Mouse (Mus musculus) forebrain, postnatal 0 days (tissue): ENCODE data around the gene Dtnb. TPM values are rescaled to one million over a fixed set of nuclear protein-coding genes. Genes with fewer than 3 reads are reported as not detected.

Experiments used
- ATAC-seq: fragments of 200-750 bp; cut with Nextera tagmentation; 2 replicates; pipeline ENCODE4 v1.8.0; 2017; ENCODE audit warnings: mild to moderate bottlenecking, moderate library complexity
- DNase-seq: peaks from one replicate; pipeline ENCODE4 v3.0.0-alpha.2; 2015
- H3K27ac ChIP-seq: fragments of 300-500 bp; sonication (generic); 2 replicates; pipeline ENCODE4 v1.5.1; 2014; ENCODE audit warnings: low read depth, mild to moderate bottlenecking, antibody characterized with exemption, low read length, moderate library complexity, mixed read lengths
- H3K27me3 ChIP-seq: fragments of 300-500 bp; sonication (generic); 2 replicates; pipeline ENCODE4 v1.6.1; 2014; ENCODE audit warnings: mild to moderate bottlenecking, low read length, mixed read lengths; ENCODE audit not compliant: insufficient read depth
- H3K36me3 ChIP-seq: fragments of 300-500 bp; sonication (generic); 2 replicates; pipeline ENCODE4 v1.6.1; 2014; ENCODE audit warnings: mild to moderate bottlenecking, moderate library complexity; ENCODE audit not compliant: insufficient read depth
- H3K4me1 ChIP-seq: fragments of 300-500 bp; sonication (generic); 2 replicates; pipeline ENCODE4 v1.6.1; 2014; ENCODE audit warnings: antibody characterized with exemption; ENCODE audit not compliant: insufficient read depth
- H3K4me2 ChIP-seq: fragments of 300-500 bp; sonication (generic); 2 replicates; pipeline ENCODE4 v1.6.1; 2014; ENCODE audit warnings: low read depth, mild to moderate bottlenecking, moderate library complexity
- H3K4me3 ChIP-seq: fragments of 300-500 bp; sonication (generic); 2 replicates; pipeline ENCODE4 v1.5.1; 2014; ENCODE audit warnings: low read depth, low read length, mixed read lengths
- H3K9ac ChIP-seq: fragments of 300-500 bp; sonication (generic); 2 replicates; pipeline ENCODE4 v1.6.1; 2014; ENCODE audit warnings: mild to moderate bottlenecking
- H3K9me3 ChIP-seq: fragments of 300-500 bp; sonication (generic); 2 replicates; pipeline ENCODE4 v1.6.1; 2016; ENCODE audit warnings: low read length
- CTCF ChIP-seq: sonication (generic); IDR thresholded peaks from 2 replicates; pipeline ENCODE4 v1.5.1; 2016; ENCODE audit warnings: antibody characterized with exemption, control low read depth, low read depth
- WGBS: fragments of 180-500 bp; shearing (Covaris S2); extraction: QIAGEN DNeasy Blood & Tissue Kit; methylation state at CpG from one replicate; pipeline ENCODE4 v1.1.7; 2014; 5-methylcytosine and 5-hydroxymethylcytosine counted together
- polyA plus RNA-seq: library from polyadenylated mRNA; unstranded; fragments of >200 nt; fragmentation: Nextera tagmentation; extraction: Ambion mirVana; gene quantifications from 2 replicates; pipeline ENCODE4 v1.2.1, GENCODE M21; 2015
- total RNA-seq: library from RNA; depleted of rRNA; stranded (reverse); fragments of >200 nt; gene quantifications from 2 replicates; pipeline ENCODE4 v1.2.3, GENCODE M21; 2014

Dtnb gene
- total and polyA plus RNA-seq, 2 experiments from 2014 or later, result 45.7 to 51.0 TPM

- H3K9me3 ChIP-seq, result no peaks in the 10 kb centered on the region
- no peak overlapping the region for H3K4me3 ChIP-seq
- no peak for ATAC-seq
- no peak overlapping the region for H3K27ac ChIP-seq
- no peak overlapping the region for H3K9ac ChIP-seq
- no peak for DNase-seq
- TF ChIP-seq CTCF, result no peak
- no peaks in the 10 kb centered on the region for H3K4me1 ChIP-seq
- no peaks in the 10 kb centered on the region for H3K27me3 ChIP-seq
- WGBS, result 93% methylated on average over 8 of the region's 8 CpGs
- H3K4me2 ChIP-seq, result no peak overlapping the region
- peaks cover 5% of the 10 kb centered on the region; the same call in 1 of the 2 replicates for H3K36me3 ChIP-seq
Observed at GRCm38 (mm10) chr12:3615041-3615440, 42.9 kb downstream of the Dtnb start.

GRCm38 (mm10) chr12:3618144-3619020, 46.2 kb downstream of the Dtnb start:
- Histone ChIP-seq H3K36me3 (no peaks in the 10 kb centered on the region), H3K27me3 (no peaks in the 10 kb centered on the region), H3K4me3 (no peak overlapping the region), H3K9me3 (no peaks in the 10 kb centered on the region), H3K4me2 (no peak overlapping the region), H3K9ac (no peak overlapping the region), H3K27ac (no peak overlapping the region), H3K4me1 (no peaks in the 10 kb centered on the region)
- WGBS, result 95% methylated on average over 7 of the region's 7 CpGs
- ATAC-seq, result no peak
- no peak for DNase-seq
- TF ChIP-seq CTCF, result no peak

GRCm38 (mm10) chr12:3619021-3619367, 46.8 kb downstream of the Dtnb start:
- H3K4me3 ChIP-seq, result no peak overlapping the region
- H3K27ac ChIP-seq, result no peak overlapping the region
- WGBS, result 100% methylated on average over 3 of the region's 3 CpGs
- DNase-seq (no peak), ATAC-seq (no peak)
- H3K4me1 ChIP-seq, result no peaks in the 10 kb centered on the region
- H3K27me3 ChIP-seq, result no peaks in the 10 kb centered on the region
- no peak for TF ChIP-seq CTCF
- no peaks in the 10 kb centered on the region for H3K36me3 ChIP-seq
- no peak overlapping the region for H3K9ac ChIP-seq
- H3K4me2 ChIP-seq, result no peak overlapping the region
- no peaks in the 10 kb centered on the region for H3K9me3 ChIP-seq

- H3K9ac ChIP-seq, result no peak overlapping the region
- 87% methylated on average over 4 of the region's 4 CpGs for WGBS
- H3K4me2 ChIP-seq, result no peak overlapping the region
- no peak for TF ChIP-seq CTCF
- H3K27me3 ChIP-seq, result no peaks in the 10 kb centered on the region
- no peak overlapping the region for H3K4me3 ChIP-seq
- H3K27ac ChIP-seq, result no peak overlapping the region
- no peaks in the 10 kb centered on the region for H3K36me3 ChIP-seq
- H3K9me3 ChIP-seq, result no peaks in the 10 kb centered on the region
- H3K4me1 ChIP-seq, result no peaks in the 10 kb centered on the region
- ATAC-seq (no peak), DNase-seq (no peak)
Observed at GRCm38 (mm10) chr12:3626880-3627279, 54.7 kb downstream of the Dtnb start.

- no peak overlapping the region for H3K4me3 ChIP-seq
- WGBS, result 47% methylated on average over 3 of the region's 3 CpGs
Observed at GRCm38 (mm10) chr12:3641931-3642330, 69.8 kb downstream of the Dtnb start.

GRCm38 (mm10) chr12:3656799-3657198, 84.6 kb downstream of the Dtnb start:
- H3K9me3 ChIP-seq, result no peaks in the 10 kb centered on the region
- DNase-seq, result no peak
- no peak overlapping the region for H3K27ac ChIP-seq
- WGBS, result 44% methylated on average over 7 of the region's 7 CpGs
- no peaks in the 10 kb centered on the region for H3K27me3 ChIP-seq
- no peak overlapping the region for H3K9ac ChIP-seq
- H3K4me2 ChIP-seq, result no peak overlapping the region
- ATAC-seq, result no peak
- no peaks in the 10 kb centered on the region for H3K4me1 ChIP-seq
- 0 out of 2 replicates have a peak, but pooled peaks cover 4% of the 10 kb centered on the region for H3K36me3 ChIP-seq
- TF ChIP-seq CTCF, result no peak
- H3K4me3 ChIP-seq, result no peak overlapping the region

More at GRCm38 (mm10) chr12:3641931-3642330, 69.8 kb downstream of the Dtnb start:
- H3K27ac ChIP-seq, result no peak overlapping the region
- H3K4me1 ChIP-seq, result no peaks in the 10 kb centered on the region
- H3K27me3 ChIP-seq, result no peaks in the 10 kb centered on the region
- H3K4me2 ChIP-seq, result no peak overlapping the region
- 0 out of 2 replicates have a peak, but pooled peaks have one; percentile 22 for TF ChIP-seq CTCF
- H3K9me3 ChIP-seq, result no peaks in the 10 kb centered on the region
- ATAC-seq (no peak), DNase-seq (no peak)
- H3K9ac ChIP-seq, result no peak overlapping the region
- H3K36me3 ChIP-seq, result no peaks in the 10 kb centered on the region

GRCm38 (mm10) chr12:3657234-3657633, 85.1 kb downstream of the Dtnb start:
- H3K4me3 ChIP-seq, result no peak overlapping the region
- H3K36me3 ChIP-seq, result 0 out of 2 replicates have a peak, but pooled peaks cover 4% of the 10 kb centered on the region
- H3K4me1 ChIP-seq, result no peaks in the 10 kb centered on the region
- 78% methylated on average over 4 of the region's 4 CpGs for WGBS
- no peak overlapping the region for H3K4me2 ChIP-seq
- no peak for TF ChIP-seq CTCF
- H3K9me3 ChIP-seq, result no peaks in the 10 kb centered on the region
- no peak overlapping the region for H3K27ac ChIP-seq
- no peak for DNase-seq
- ATAC-seq, result no peak
- no peak overlapping the region for H3K9ac ChIP-seq
- no peaks in the 10 kb centered on the region for H3K27me3 ChIP-seq
